Mouse (Mus musculus) B cell, adult 2 months (primary cell): Measurements from ENCODE around the gene Gm31371.
A peak's percentile ranks its signal among the peaks of the same experiment; 100 is the strongest.
"Not testable (repeated sequence)": the region's sequence is repeated elsewhere in the genome, so short reads cannot be mapped to it uniquely, and the experiment has no call there.

ENCODE experiments used
- DNase-seq, 2 experiments: peaks; one replicate each; pipeline ENCODE4 v3.0.0; 2022

The Gm31371 gene

GRCm38 (mm10) chr8:19903092-19903491 is at the start of gene Gm31371:
Gm31371 (plus strand) TSS chr8:19903392.
- DNase-seq, result not testable (repeated sequence)

DNA sequence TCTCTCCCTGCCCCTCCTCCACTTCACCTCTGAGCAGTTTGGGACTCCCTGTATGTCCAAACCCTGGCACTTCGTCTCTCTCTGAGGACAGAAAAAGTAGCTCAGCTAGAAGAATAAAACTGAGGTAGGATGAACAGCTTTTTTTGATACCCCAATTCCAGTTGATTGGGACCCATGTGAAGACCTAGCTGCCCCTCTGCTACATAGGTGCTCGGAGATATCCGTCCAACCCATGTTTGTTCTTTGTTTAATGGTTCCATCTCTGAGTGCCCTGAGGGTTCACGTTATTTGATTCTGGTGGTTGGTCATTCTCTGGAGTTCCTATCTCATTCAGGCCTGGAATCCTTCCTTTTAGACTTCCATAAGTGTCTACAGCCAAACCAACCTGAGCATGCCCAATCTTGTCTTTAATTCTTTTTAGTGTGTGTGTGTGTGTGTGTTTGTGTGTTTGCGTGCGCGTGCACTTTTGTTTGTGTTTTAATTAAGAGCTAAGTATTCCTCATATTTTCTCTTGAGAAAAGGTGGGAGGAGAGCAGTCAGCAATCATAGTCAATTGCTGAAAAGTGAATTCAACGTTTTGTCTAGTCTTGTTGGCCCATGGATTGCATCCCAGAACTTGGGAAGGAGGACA is 3.3 kb downstream of the Gm31371 start:
- DNase-seq, result not testable (repeated sequence)

DNA sequence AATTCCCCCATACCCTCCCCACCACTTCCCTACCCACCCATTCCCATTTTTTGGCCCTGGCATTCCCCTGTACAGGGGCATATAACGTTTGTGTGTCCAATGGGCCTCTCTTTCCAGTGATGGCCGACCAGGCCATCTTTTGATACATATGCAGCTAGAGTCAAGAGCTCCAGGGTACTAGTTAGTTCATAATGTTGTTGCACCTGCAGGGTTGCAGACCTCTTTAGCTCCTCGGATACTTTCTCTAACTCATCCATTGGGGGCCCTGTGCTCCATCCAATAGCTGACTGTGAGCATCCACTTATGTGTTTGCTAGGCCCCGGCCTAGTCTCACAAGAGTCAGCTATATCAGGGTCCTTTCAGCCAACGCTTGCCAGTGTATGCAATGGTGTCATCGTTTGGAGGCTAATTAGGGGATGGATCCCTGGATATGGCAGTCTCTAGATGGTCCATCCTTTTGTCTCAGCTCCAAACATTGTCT is 5.7 kb downstream of the Gm31371 start:
- DNase-seq, result peak; percentile 8 to 10

DNA sequence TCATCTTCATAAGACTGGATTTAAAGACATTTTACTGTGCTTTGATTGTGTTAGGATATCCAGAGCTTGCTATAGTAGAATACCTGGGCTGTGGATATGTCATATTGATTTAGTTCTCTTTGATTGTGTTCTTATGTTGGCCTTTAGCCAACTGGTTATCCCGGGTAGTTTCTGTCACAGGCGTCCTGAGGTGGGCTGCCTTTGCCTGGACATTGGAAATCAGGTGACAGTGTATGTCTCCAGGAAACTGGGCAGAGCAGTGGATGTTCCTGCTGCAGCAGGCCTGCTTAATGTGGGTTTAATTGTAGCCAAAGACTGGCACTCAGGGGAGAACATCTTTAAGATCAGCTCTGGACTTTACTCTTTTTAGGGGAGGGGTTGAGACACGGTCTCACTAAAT is 15.9 kb downstream of the Gm31371 start:
- peak in 1 of 2 experiments; percentile 2 for DNase-seq

DNA sequence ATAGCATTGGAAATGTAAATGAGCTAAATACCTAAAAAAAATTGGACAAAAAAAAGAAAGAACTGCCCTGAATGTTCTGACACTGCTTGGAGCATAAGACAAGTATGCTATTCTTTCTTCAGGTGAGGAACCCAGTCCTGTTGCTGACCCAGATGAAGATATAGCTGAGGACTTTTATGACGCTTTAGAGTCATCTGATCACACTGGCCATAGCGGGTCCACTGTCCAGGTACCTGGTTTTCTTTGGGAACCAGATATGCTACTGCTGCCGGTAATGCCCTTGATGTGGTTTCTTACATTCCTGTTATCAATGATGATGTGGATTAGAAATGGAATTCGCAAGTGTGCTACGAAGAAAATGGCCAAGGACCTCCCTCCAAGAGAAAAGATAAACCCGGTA is 31.1 kb downstream of the Gm31371 start:
- peak; percentile 2 to 9 for DNase-seq

GRCm38 (mm10) chr8:19935541-19936030 is 32.4 kb downstream of the Gm31371 start:
- DNase-seq, result peak; percentile 0 to 8

- DNase-seq, result no peak
Observed at GRCm38 (mm10) chr8:19960935-19961334, 57.7 kb downstream of the Gm31371 start.

DNA sequence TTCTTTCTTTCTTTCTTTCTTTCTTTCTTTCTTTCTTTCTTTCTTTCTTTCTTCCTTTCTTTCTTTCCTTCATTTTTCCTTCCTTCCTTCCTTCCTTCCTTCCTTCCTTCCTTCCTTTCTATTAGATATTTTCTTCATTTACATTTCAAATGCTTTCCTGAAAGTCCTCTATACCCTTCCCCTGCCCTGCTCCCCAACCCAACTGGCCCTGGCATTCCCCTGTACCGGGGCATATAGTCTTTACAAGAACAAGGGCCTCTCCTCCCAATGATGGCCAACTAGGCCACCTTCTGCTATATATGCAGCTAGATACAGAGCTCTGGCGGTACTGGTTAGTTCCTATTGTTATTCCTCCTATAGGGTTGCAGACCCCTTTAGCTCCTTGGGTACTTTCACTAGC is 60.6 kb downstream of the Gm31371 start:
- DNase-seq, result peak in 1 of 2 experiments; percentile 6

DNA sequence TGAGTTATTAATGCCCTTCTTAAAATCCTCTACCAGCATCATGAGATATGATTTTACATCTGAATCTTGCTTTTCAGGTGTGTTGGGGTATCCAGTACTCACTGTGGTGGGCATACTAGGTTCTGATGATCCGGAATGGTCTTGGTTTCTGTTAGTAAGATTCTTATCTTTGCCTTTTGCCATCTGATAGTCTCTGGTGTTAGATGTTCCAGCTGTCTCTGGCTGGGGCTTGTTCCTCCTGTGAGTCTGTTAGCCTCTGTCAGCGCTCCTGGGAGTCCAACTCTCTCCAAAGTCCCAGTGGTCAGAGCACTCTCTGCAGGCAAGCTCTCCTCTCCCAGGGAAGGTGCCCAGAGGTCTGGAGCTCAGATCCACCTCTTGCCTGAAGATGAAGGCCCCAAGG is 65.0 kb downstream of the Gm31371 start:
- DNase-seq, result peak; percentile 20 to 21

- DNase-seq, result not testable (repeated sequence)
Observed at GRCm38 (mm10) chr8:19975237-19975636, 72.0 kb downstream of the Gm31371 start.
